14 mouse cellular contexts compared by ENCODE assay signal in genomic region chr6:140976989-140977388, GRCm38 (mm10).
"Had no signal": no experiment of that assay in that cellular context is flagged by ENCODE, and none has a peak within 500 bp of the region (broad histone marks: within the 10 kb centered on the region; RNA-seq: fewer than 3 reads in every experiment).

No protein-coding gene starts in this region.

- DNase-seq: right cerebral cortex, postnatal 14 days; thymus, adult 2 months; thymus, postnatal 25 days; thymus, postnatal 4 days had no signal

- H3K27me3 ChIP-seq: liver, embryonic 12.5 days; megakaryocyte, embryonic 14.5 days; midbrain, embryonic 13.5 days; midbrain, embryonic 15.5 days; neural tube, embryonic 12.5 days; stomach, embryonic 15.5 days had no signal

- H3K9me3 ChIP-seq: midbrain, embryonic 13.5 days; midbrain, embryonic 15.5 days; neural tube, embryonic 12.5 days; stomach, embryonic 15.5 days had no signal

- H3K4me1 ChIP-seq: liver, embryonic 12.5 days; megakaryocyte, embryonic 14.5 days; neural tube, embryonic 12.5 days; stomach, embryonic 15.5 days had no signal

- H3K27ac ChIP-seq: liver, embryonic 12.5 days; liver, embryonic 14.5 days; macrophage; midbrain, embryonic 13.5 days; midbrain, embryonic 15.5 days; neural tube, embryonic 12.5 days; stomach, embryonic 15.5 days; stomach, postnatal 0 days had no signal

- H3K9ac ChIP-seq: liver, embryonic 12.5 days; liver, embryonic 14.5 days; midbrain, embryonic 13.5 days; midbrain, embryonic 15.5 days; neural tube, embryonic 12.5 days; stomach, embryonic 15.5 days had no signal

- H3K4me3 ChIP-seq: liver, embryonic 12.5 days; megakaryocyte, embryonic 14.5 days; midbrain, embryonic 13.5 days; midbrain, embryonic 15.5 days; neural tube, embryonic 12.5 days; stomach, embryonic 15.5 days had no signal

- ATAC-seq: liver, embryonic 12.5 days; midbrain, embryonic 13.5 days; midbrain, embryonic 15.5 days had no signal

- H3K4me2 ChIP-seq: liver, embryonic 12.5 days; midbrain, embryonic 11.5 days; midbrain, embryonic 13.5 days; midbrain, embryonic 15.5 days; neural tube, embryonic 12.5 days; stomach, embryonic 15.5 days had no signal

- H3K36me3 ChIP-seq: liver, embryonic 12.5 days; midbrain, embryonic 13.5 days; midbrain, embryonic 15.5 days; neural tube, embryonic 12.5 days; stomach, embryonic 15.5 days had no signal
